Mouse (Mus musculus): ENCODE measurements around the gene Fam187a. TPM values are rescaled to one million over a fixed set of nuclear protein-coding genes. Genes with fewer than 3 reads are reported as not detected.

The Fam187a gene
- polyA plus RNA-seq, 1 experiment from 2014 or later = not detected

DNA sequence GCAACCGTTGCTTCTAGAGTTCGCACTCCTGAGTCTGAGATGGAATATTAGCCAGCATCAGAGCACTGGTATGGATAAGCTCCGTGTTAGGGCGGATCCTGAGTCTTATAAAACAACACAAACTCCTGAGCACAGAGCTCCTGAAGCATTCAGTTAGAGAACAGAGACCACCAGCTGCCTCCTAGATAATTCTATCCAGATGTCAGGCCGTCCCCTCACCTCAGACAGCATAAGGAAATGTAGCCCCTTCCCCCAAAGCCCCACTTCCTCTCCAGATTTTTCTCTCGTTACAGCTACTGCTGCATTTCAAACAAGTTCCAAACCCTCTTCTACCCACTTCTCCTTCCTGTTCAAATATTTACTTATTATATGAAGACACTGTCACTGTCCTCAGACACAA, 29.0 kb upstream of the Fam187a start:
- Histone ChIP-seq H3K9ac (ENCODE audit: low read length) (no peak overlapping the region), H3K9me3 (replicated peaks; ENCODE audit: control insufficient read depth, low read length) (no peaks in the 10 kb centered on the region; the same call in 1 of the 2 replicates), H3K4me3 (ENCODE audit: low read length) (no peak overlapping the region), H3K36me3 (ENCODE audit: control insufficient read depth, insufficient read depth) (peaks cover 50% of the 10 kb centered on the region), H3K4me1 (ENCODE audit: control insufficient read depth, insufficient read depth, low read length) (no peaks in the 10 kb centered on the region), H3K27ac (ENCODE audit: low read length) (no peak overlapping the region), H3K4me2 (ENCODE audit: low read depth, low read length) (no peak overlapping the region), H3K27me3 (ENCODE audit: control insufficient read depth, insufficient read depth, low read length) (no peaks in the 10 kb centered on the region)
- ATAC-seq (replicated peaks; ENCODE audit: extremely low read depth, insufficient read depth, low FRiP score) = no peak
- 77% methylated on average over 6 of the region's 6 CpGs for WGBS

DNA sequence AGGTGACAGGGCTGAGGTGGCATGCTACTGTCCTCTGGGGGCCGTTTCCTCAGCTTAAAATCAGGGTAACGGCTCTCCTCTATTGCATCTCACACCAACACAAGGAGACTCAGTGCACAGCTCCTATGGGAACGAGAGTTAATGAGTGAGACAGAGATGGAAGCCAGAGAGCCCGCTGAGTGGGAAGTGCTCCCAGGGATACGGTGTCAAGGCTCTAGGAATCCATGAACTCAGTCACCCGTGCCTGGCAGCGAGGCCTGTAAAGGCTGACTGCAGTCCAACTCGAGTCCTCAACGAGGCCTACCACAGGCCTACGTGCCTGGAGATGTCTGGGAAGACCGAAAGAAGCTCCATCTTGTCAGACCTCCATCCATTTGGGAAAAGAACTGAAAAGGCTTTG, 26.0 kb upstream of the Fam187a start:
- Histone ChIP-seq H3K27ac (ENCODE audit: low read length) (no peak overlapping the region), H3K4me2 (ENCODE audit: low read depth, low read length) (no peak overlapping the region), H3K4me1 (ENCODE audit: control insufficient read depth, insufficient read depth, low read length) (no peaks in the 10 kb centered on the region), H3K27me3 (ENCODE audit: control insufficient read depth, insufficient read depth, low read length) (no peaks in the 10 kb centered on the region), H3K36me3 (ENCODE audit: control insufficient read depth, insufficient read depth) (peaks cover 49% of the 10 kb centered on the region), H3K9ac (ENCODE audit: low read length) (no peak overlapping the region), H3K9me3 (replicated peaks; ENCODE audit: control insufficient read depth, low read length) (no peaks in the 10 kb centered on the region; the same call in 1 of the 2 replicates), H3K4me3 (ENCODE audit: low read length) (no peak overlapping the region)
- ATAC-seq (replicated peaks; ENCODE audit: extremely low read depth, insufficient read depth, low FRiP score) = no peak
- WGBS = 93% methylated on average over 11 of the region's 11 CpGs

DNA sequence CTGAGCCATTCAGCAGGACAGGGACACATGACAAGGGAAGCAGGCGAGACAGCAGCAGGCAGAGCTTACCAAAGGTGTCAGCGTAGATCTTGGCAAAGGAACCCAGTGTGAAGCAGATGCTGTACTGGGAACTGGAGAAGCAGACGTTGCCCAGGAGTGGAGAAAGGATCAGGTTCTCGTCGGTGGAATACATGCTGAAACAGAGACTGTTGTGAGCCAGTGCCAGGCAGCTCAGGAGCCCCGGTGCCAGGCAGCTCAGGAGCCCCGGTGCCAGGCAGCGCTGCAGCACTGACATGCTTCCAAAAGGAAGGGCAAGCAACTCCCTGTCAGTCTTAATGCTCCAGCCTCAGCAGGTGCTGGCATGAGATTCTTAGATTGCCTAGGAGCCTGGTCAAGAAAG, 25.0 kb upstream of the Fam187a start:
- Histone ChIP-seq H3K4me1 (ENCODE audit: control insufficient read depth, insufficient read depth, low read length) (no peaks in the 10 kb centered on the region), H3K4me2 (ENCODE audit: low read depth, low read length) (no peak overlapping the region), H3K36me3 (ENCODE audit: control insufficient read depth, insufficient read depth) (peaks cover 40% of the 10 kb centered on the region), H3K27ac (ENCODE audit: low read length) (no peak overlapping the region), H3K4me3 (ENCODE audit: low read length) (no peak overlapping the region), H3K9me3 (replicated peaks; ENCODE audit: control insufficient read depth, low read length) (no peaks in the 10 kb centered on the region), H3K9ac (ENCODE audit: low read length) (no peak overlapping the region), H3K27me3 (ENCODE audit: control insufficient read depth, insufficient read depth, low read length) (no peaks in the 10 kb centered on the region)
- WGBS = 89% methylated on average over 8 of the region's 8 CpGs
- no peak for ATAC-seq (replicated peaks; ENCODE audit: extremely low read depth, insufficient read depth, low FRiP score)

DNA sequence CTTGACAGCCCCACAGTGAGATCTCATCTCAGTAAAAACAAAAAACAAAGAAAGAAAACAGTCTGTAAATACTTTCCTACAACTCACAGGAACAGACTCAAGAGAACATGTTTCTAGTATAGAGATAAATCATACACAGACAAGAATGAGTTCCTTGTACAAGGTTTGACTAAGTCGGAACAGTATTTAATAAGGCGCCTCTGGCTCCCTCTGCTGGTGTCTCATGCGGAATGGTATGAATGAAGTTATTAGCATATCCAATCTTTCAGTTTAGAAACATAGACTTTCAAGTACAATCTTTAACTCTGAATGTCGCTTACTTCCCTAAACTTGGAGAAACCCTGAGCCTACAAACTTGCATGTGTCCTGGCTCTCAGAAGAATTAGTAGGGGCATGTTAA, 20.7 kb upstream of the Fam187a start:
- Histone ChIP-seq H3K27me3 (ENCODE audit: control insufficient read depth, insufficient read depth, low read length) (no peaks in the 10 kb centered on the region), H3K36me3 (ENCODE audit: control insufficient read depth, insufficient read depth) (peaks cover 44% of the 10 kb centered on the region), H3K4me2 (ENCODE audit: low read depth, low read length) (no peak overlapping the region), H3K4me1 (ENCODE audit: control insufficient read depth, insufficient read depth, low read length) (peaks cover 6% of the 10 kb centered on the region; the same call in 1 of the 2 replicates), H3K9me3 (replicated peaks; ENCODE audit: control insufficient read depth, low read length) (no peaks in the 10 kb centered on the region), H3K9ac (ENCODE audit: low read length) (no peak overlapping the region), H3K4me3 (ENCODE audit: low read length) (no peak overlapping the region), H3K27ac (ENCODE audit: low read length) (no peak overlapping the region)
- no peak for ATAC-seq (replicated peaks; ENCODE audit: extremely low read depth, insufficient read depth, low FRiP score)
- WGBS = 25% methylated on average over 4 of the region's 4 CpGs

DNA sequence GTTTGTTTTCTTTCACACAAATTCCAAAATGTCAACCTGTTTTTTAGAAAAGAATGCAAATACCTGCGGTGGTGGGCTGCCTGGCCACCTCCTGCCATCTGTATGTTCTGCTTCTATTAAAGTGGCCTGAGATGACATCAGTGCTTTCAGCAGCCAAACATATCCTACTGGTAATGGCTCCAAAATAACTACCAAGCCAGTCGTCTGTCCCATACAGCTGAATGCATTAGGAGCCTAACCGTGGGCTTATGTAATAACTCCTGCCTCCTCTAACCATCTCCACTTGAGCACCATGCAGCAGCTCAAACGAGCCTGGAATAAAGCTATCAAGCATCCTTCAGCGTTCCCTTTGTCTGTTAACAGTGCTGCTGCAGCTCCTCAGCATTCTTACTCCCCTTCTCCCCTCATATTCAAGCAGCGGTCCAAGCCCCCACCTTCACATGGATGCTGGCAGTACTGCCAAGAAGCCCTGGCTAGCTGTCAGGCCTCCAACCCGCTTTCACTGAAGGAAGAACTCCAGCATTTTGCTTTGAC, 10.1 kb upstream of the Fam187a start:
- no peak overlapping the region for H3K4me3 ChIP-seq (ENCODE audit: low read length)
- H3K9me3 ChIP-seq (replicated peaks; ENCODE audit: control insufficient read depth, low read length) = no peaks in the 10 kb centered on the region
- no peak for ATAC-seq (replicated peaks; ENCODE audit: extremely low read depth, insufficient read depth, low FRiP score)
- H3K9ac ChIP-seq (ENCODE audit: low read length) = no peak overlapping the region
- H3K27ac ChIP-seq (ENCODE audit: low read length) = no peak overlapping the region
- peaks cover 24% of the 10 kb centered on the region for H3K36me3 ChIP-seq (ENCODE audit: control insufficient read depth, insufficient read depth)
- peaks cover 4% of the 10 kb centered on the region for H3K4me1 ChIP-seq (ENCODE audit: control insufficient read depth, insufficient read depth, low read length)
- no peaks in the 10 kb centered on the region for H3K27me3 ChIP-seq (ENCODE audit: control insufficient read depth, insufficient read depth, low read length)
- WGBS = 80% methylated on average over 7 of the region's 7 CpGs
- no peak overlapping the region for H3K4me2 ChIP-seq (ENCODE audit: low read depth, low read length)

DNA sequence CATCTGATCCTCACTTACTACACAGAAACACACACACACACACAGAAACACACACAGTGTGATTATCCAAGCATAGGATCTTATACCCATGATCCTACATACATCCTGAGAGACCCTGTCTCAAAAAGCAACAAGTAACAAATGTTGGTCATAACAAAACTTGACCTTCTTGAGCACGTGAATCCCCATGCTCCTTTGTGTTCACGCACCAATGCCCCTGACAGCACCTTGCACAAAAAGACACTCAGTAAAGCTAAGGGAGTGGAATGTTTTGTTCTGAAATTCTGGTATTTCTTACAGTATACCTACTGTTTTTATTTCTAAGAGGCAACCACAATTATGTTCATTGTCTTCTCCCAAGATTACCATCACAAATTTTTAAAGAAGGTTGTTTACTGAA, 5.4 kb upstream of the Fam187a start:
- peaks cover 18% of the 10 kb centered on the region for H3K4me1 ChIP-seq (ENCODE audit: control insufficient read depth, insufficient read depth, low read length)
- no peak overlapping the region for H3K9ac ChIP-seq (ENCODE audit: low read length)
- WGBS = 93% methylated on average over 2 of the region's 2 CpGs
- H3K27me3 ChIP-seq (ENCODE audit: control insufficient read depth, insufficient read depth, low read length) = no peaks in the 10 kb centered on the region
- no peak overlapping the region for H3K4me3 ChIP-seq (ENCODE audit: low read length)
- peak overlapping the region; percentile 67 for H3K4me2 ChIP-seq (ENCODE audit: low read depth, low read length)
- H3K27ac ChIP-seq (ENCODE audit: low read length) = no peak overlapping the region
- peaks cover 5% of the 10 kb centered on the region; the same call in 1 of the 2 replicates for H3K36me3 ChIP-seq (ENCODE audit: control insufficient read depth, insufficient read depth)
- ATAC-seq (replicated peaks; ENCODE audit: extremely low read depth, insufficient read depth, low FRiP score) = no peak
- no peaks in the 10 kb centered on the region for H3K9me3 ChIP-seq (replicated peaks; ENCODE audit: control insufficient read depth, low read length)

DNA sequence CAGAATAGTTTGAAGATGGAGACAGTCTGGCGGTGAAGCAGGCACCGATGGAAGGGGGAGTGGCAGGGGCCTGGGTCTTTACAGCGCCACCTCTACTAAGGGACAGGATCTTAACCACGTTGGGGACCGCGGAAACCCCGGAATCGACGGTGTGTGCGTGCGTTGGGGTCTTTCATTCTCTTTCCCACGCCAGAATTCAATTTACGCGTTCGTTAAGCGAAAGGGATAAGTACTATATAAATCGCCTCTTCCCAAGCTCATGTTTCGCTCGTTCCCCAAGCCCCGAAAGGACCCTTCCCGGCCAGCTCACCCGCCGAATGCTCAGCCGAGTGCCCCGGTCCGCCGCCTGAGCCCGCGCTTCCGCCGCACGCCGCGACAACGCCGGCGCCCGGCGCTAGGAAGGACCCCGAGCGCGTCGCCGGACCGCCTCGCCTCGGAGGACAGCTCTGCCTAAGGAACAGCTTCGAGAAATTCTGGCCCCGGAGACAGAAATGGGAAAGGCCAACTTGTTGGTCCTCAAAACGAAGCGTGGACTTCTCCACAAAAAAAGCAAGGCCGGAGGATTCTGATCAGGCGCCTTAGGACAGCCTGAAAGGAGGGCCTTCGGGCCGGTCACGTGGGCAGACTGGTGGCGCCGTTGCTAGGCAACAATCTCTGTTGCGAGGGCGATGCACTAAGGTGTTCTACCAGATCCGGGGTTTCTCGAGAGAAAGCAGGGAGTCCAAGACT, 4.2 kb upstream of the Fam187a start, which contains the start of the genes Eftud2 and Ccdc103:
Gene Eftud2 (minus strand): TSS at position 401 of the 729 bp plus-strand sequence.
Gene Ccdc103 (plus strand): TSS at position 620 of the 729 bp plus-strand sequence.
- Histone ChIP-seq H3K27ac (ENCODE audit: low read length) (peak within 1 kb of the TSS; percentile 87), H3K36me3 (ENCODE audit: control insufficient read depth, insufficient read depth) (peaks cover 4% of the 10 kb centered on the region; the same call in 1 of the 2 replicates), H3K9ac (ENCODE audit: low read length) (peak within 1 kb of the TSS; percentile 71), H3K4me1 (ENCODE audit: control insufficient read depth, insufficient read depth, low read length) (peaks cover 25% of the 10 kb centered on the region), H3K4me2 (ENCODE audit: low read depth, low read length) (peak within 1 kb of the TSS; percentile 67), H3K27me3 (ENCODE audit: control insufficient read depth, insufficient read depth, low read length) (no peaks in the 10 kb centered on the region), H3K4me3 (ENCODE audit: low read length) (peak within 1 kb of the TSS; percentile 64), H3K9me3 (replicated peaks; ENCODE audit: control insufficient read depth, low read length) (no peaks in the 10 kb centered on the region)
- under 1% methylated on average over 62 of the region's 62 CpGs for WGBS
- peak; percentile 83 for ATAC-seq (replicated peaks; ENCODE audit: extremely low read depth, insufficient read depth, low FRiP score)

DNA sequence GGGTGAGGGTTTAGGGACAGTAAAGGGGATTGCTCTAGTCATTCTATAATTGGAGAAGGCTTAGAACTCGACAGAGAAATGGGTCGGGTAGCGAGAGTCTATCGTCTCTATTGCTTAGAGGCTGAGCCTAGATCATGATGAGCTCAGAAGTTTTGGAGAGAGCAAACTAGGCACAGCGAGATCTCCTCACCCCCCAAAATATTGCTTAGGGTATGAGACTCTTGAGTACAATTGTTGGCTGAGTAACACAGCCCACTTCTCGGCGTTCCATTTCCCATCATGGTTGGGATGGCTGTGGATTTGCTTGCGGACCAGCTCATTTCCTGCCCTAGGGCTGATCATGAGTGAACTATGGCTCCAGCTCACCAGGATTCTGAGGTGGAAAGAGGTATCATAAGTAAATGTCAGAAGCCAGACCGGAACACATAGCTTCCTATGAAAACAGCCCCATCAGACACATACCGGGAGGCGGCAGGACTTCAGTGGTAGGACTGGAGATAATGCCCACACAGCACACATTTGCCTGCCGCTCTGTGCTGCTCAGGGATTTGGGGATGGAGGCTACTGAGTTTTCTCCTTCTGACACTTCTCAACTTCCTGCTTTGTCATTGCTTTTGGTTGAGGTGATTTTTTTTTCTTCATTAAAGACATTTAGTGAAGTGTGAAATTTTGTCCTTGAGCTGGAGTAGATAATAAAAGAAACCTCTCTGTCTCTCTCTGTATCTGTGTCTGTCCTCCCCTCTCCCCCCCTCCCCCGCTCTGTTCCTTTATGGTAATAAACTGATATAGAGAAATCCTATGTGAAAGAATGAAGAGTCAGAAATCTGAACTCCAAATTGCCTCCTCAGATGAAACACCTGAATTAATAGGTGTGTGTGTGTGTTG, 3.4 kb upstream of the Fam187a start:
- Histone ChIP-seq H3K36me3 (ENCODE audit: control insufficient read depth, insufficient read depth) (no peaks in the 10 kb centered on the region), H3K27ac (ENCODE audit: low read length) (peak overlapping the region; percentile 87; the same call in 1 of the 2 replicates), H3K4me3 (ENCODE audit: low read length) (peak overlapping the region; percentile 64), H3K4me2 (ENCODE audit: low read depth, low read length) (peak overlapping the region; percentile 67), H3K9ac (ENCODE audit: low read length) (peak overlapping the region; percentile 71), H3K27me3 (ENCODE audit: control insufficient read depth, insufficient read depth, low read length) (no peaks in the 10 kb centered on the region), H3K9me3 (replicated peaks; ENCODE audit: control insufficient read depth, low read length) (no peaks in the 10 kb centered on the region), H3K4me1 (ENCODE audit: control insufficient read depth, insufficient read depth, low read length) (peaks cover 25% of the 10 kb centered on the region)
- peak; percentile 29; the same call in 1 of the 2 replicates for ATAC-seq (replicated peaks; ENCODE audit: extremely low read depth, insufficient read depth, low FRiP score)
- 10% methylated on average over 13 of the region's 13 CpGs for WGBS
